Mouse (Mus musculus) brain, embryonic 14.5 days (tissue): ENCODE measurements around the gene Nhej1.

Source experiments
- CTCF ChIP-seq: fragments of 200-500 bp; IDR thresholded peaks from 2 replicates; pipeline ENCODE4 v1.5.1; 2012; ENCODE audit warnings: inconsistent platforms, mild to moderate bottlenecking, moderate library complexity, borderline replicate concordance; ENCODE audit not compliant: insufficient read depth, insufficient read length; ENCODE audit errors: extremely low read depth
- POLR2A ChIP-seq: fragments of 200-500 bp; IDR thresholded peaks from 2 replicates; pipeline ENCODE4 v1.6.1; 2012; ENCODE audit warnings: mild to moderate bottlenecking, inconsistent platforms, borderline replicate concordance; ENCODE audit not compliant: poor library complexity, insufficient read depth, insufficient read length, severe bottlenecking; ENCODE audit errors: extremely low read depth

GRCm38 (mm10) chr1:75141486-75142190 lies 16.6 kb upstream of the Nhej1 start:
- TF ChIP-seq CTCF, result no peak
- TF ChIP-seq POLR2A, result no peak
